8 mouse cellular contexts compared by ENCODE assay signal in the genomic region with DNA sequence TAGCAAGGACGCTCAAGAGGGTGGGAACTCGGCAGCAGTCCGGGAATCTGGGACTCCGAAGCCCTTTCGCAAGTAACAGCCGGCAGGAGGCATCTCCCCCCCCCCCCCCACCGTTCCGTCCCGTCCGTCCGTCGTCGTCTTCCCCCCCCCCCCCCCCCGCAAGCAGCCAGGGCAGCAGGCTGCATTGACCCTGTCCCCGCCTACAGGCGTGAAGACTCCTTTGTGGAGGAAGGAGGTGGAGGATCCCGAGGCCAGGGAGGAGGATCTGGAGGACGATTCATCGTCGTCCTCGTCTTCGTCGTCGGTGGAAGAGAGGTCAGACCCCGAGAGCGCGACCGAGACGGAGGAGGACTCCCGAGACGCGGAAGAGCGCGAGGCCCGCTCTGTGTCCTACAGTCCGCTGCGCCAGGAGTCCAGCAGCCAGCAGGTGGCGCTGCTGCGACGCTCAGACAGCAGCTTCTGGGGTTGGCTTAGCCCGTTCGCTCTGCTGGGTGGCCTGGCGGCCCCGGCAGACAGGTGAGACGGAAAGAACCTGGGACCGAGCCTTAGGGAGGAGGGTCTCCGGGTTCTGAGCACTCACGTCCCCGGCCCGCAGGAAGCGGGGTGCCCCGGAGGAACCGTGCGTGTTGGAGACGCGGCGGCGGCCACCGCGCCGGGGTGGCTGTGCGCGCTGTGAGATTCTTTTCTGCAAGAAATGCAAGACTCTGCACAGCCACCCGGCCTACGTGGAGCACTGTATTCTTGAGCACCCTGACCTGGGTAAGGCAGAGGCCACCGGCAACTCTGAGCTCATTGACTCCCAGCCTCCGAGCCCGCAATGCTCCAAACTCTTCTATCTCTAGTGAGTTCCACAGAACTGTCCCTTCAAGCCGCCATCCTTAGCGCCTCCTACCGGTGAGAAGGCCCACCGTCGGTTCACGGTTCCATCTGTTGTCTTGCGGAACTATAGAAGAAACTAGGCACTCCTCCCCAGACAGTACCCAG. TPM values are rescaled to one million over a fixed set of nuclear protein-coding genes. Genes with fewer than 3 reads are reported as not detected.
DNase-seq lines count a peak whose midpoint lies in the region; ATAC-seq lines count a peak whose summit lies in the region.

No protein-coding gene starts in this region.

- peak overlapping the region; percentile 90 for H3K4me2 ChIP-seq in intestine, embryonic 14.5 days (ENCODE audit: low read length)

- peak; percentile 74 for DNase-seq in adrenal gland, adult 8-10 months
- DNase-seq in embryo, embryonic 11 days = peak; percentile 96
- peak; percentile 79 to 80 for DNase-seq in gastrocnemius, postnatal 36 days
- peak; percentile 93 for DNase-seq in intestine, embryonic 14.5 days (ENCODE audit: low spot score)
- DNase-seq in left cerebral cortex, postnatal 14 days (ENCODE audit: low spot score in 2 of 2) = peak; percentile 83 to 88
- DNase-seq in right cerebral cortex, postnatal 14 days = peak; percentile 88
- peak; percentile 77 to 85 for DNase-seq in urinary bladder, postnatal 4 days (ENCODE audit: low spot score in 2 of 2)

- H3K36me3 ChIP-seq in intestine, embryonic 14.5 days (ENCODE audit: control insufficient read depth, insufficient read depth, low read length) = no peaks in the 10 kb centered on the region

- ATAC-seq in intestine, embryonic 14.5 days (replicated peaks; ENCODE audit: low FRiP score, low TSS enrichment, low read depth) = peak; percentile 92
- ATAC-seq in megakaryocyte-erythroid progenitor cell, adult 5-6 weeks (replicated peaks; ENCODE audit: low FRiP score, low TSS enrichment, poor library complexity, severe bottlenecking) = peak; percentile 82

- intact Hi-C loops in gastrocnemius, postnatal 36 days (cut with DNase I) = loop anchor here (2.0 to 5.0 kb wide), 2 partner anchors 32 to 302 kb away; partner anchors contain the start of gene Taf15
- intact Hi-C loops in left cerebral cortex, postnatal 14 days (cut with DNase I) = loop anchor here (5.0 kb wide), 1 partner anchor 297 kb away; no protein-coding TSS in a partner anchor

- under 1% methylated on average over 66 of the region's 75 CpGs for WGBS in intestine, embryonic 14.5 days

- no peaks in the 10 kb centered on the region for H3K9me3 ChIP-seq in intestine, embryonic 14.5 days (ENCODE audit: control insufficient read depth, low read length)

- peak overlapping the region; percentile 48 for H3K9ac ChIP-seq in intestine, embryonic 14.5 days (ENCODE audit: low read length)

- peaks cover 13% of the 10 kb centered on the region; the same call in 1 of the 2 replicates for H3K4me1 ChIP-seq in intestine, embryonic 14.5 days (replicated peaks; ENCODE audit: control insufficient read depth, insufficient read depth, low read length)

- H3K27me3 ChIP-seq in intestine, embryonic 14.5 days (replicated peaks; ENCODE audit: control insufficient read depth, insufficient read depth, low read length) = peaks cover 42% of the 10 kb centered on the region

- H3K27ac ChIP-seq in intestine, embryonic 14.5 days (ENCODE audit: low read depth) = peak overlapping the region; percentile 49; the same call in 1 of the 2 replicates

- H3K4me3 ChIP-seq in intestine, embryonic 14.5 days (ENCODE audit: low read depth, low read length) = peak overlapping the region; percentile 56

RNA-seq across cellular contexts. Expression of gene 1700020L24Rik, which starts 2.9 kb away (rescaled TPM):
- total RNA-seq in adrenal gland, adult 8-10 months (2022) = under 1 TPM in 1 of 4 experiments, not detected in 3; 0.89 TPM
- not detected for total RNA-seq in gastrocnemius, postnatal 36 days (2021)
- polyA plus RNA-seq in intestine, embryonic 14.5 days (2014; fragmentation: Nextera tagmentation; extraction: Ambion mirVana) = 1.3 and 1.4 TPM in 2 replicates
- total RNA-seq in left cerebral cortex, postnatal 14 days (2021) = not detected
- total RNA-seq in megakaryocyte-erythroid progenitor cell, adult 5-6 weeks (2014; fragmentation: Nextera tagmentation) = 2.6 TPM in 1 of 2 replicates, not detected in the other
- total RNA-seq in megakaryocyte-erythroid progenitor cell, adult 5-6 weeks (2017) = not detected in 2 replicates

RNA-seq across cellular contexts. Expression of gene Gas2l2, which starts 11.1 kb away (rescaled TPM):
- under 1 TPM in 1 of 4 experiments, not detected in 3; 0.19 TPM for total RNA-seq in adrenal gland, adult 8-10 months (2022)
- total RNA-seq in gastrocnemius, postnatal 36 days (2021) = not detected
- polyA plus RNA-seq in intestine, embryonic 14.5 days (2014; fragmentation: Nextera tagmentation; extraction: Ambion mirVana) = 0.09 TPM in 1 of 2 replicates, not detected in the other
- total RNA-seq in left cerebral cortex, postnatal 14 days (2021) = under 1 TPM in 1 of 2 experiments, not detected in 1; 0.34 TPM
- total RNA-seq in megakaryocyte-erythroid progenitor cell, adult 5-6 weeks (2014; fragmentation: Nextera tagmentation) = not detected in 2 replicates
- total RNA-seq in megakaryocyte-erythroid progenitor cell, adult 5-6 weeks (2017) = not detected in 2 replicates

RNA-seq across cellular contexts. Expression of gene Mmp28, which starts 22.5 kb away (rescaled TPM):
- total RNA-seq in adrenal gland, adult 8-10 months (2022) = 10 to 100 TPM; 15.5 to 19.1 (median 17.8) TPM
- 1 to 10 TPM; 1.6 to 2.0 TPM for total RNA-seq in gastrocnemius, postnatal 36 days (2021)
- polyA plus RNA-seq in intestine, embryonic 14.5 days (2014; fragmentation: Nextera tagmentation; extraction: Ambion mirVana) = 1.2 and 1.5 TPM in 2 replicates
- 1 to 10 TPM; 3.9 to 5.8 TPM for total RNA-seq in left cerebral cortex, postnatal 14 days (2021)
- total RNA-seq in megakaryocyte-erythroid progenitor cell, adult 5-6 weeks (2014; fragmentation: Nextera tagmentation) = 0.37 TPM in 1 of 2 replicates, not detected in the other
- total RNA-seq in megakaryocyte-erythroid progenitor cell, adult 5-6 weeks (2017) = 0.19 and 0.42 TPM in 2 replicates

RNA-seq across cellular contexts. Expression of gene Rasl10b, which starts 31.4 kb away (rescaled TPM):
- 10 to 100 TPM; 15.9 to 21.1 (median 17.8) TPM for total RNA-seq in adrenal gland, adult 8-10 months (2022)
- total RNA-seq in gastrocnemius, postnatal 36 days (2021) = under 1 TPM; 0.37 to 0.43 TPM
- 1.7 and 2.3 TPM in 2 replicates for polyA plus RNA-seq in intestine, embryonic 14.5 days (2014; fragmentation: Nextera tagmentation; extraction: Ambion mirVana)
- total RNA-seq in left cerebral cortex, postnatal 14 days (2021) = 100 to 1,000 TPM; 229 to 234 TPM
- total RNA-seq in megakaryocyte-erythroid progenitor cell, adult 5-6 weeks (2014; fragmentation: Nextera tagmentation) = not detected in 2 replicates
- 0.19 TPM in 1 of 2 replicates, not detected in the other for total RNA-seq in megakaryocyte-erythroid progenitor cell, adult 5-6 weeks (2017)

RNA-seq across cellular contexts. Expression of gene Taf15, which starts 32.5 kb away (rescaled TPM):
- total RNA-seq in adrenal gland, adult 8-10 months (2022) = 10 to 100 TPM; 58.3 to 80.5 (median 68.7) TPM
- total RNA-seq in gastrocnemius, postnatal 36 days (2021) = 10 to 100 TPM; 19.5 to 21.7 TPM
- polyA plus RNA-seq in intestine, embryonic 14.5 days (2014; fragmentation: Nextera tagmentation; extraction: Ambion mirVana) = 13.5 and 14.1 TPM in 2 replicates
- total RNA-seq in left cerebral cortex, postnatal 14 days (2021) = 10 to 100 TPM; 52.0 to 62.1 TPM
- total RNA-seq in megakaryocyte-erythroid progenitor cell, adult 5-6 weeks (2014; fragmentation: Nextera tagmentation) = 60.9 and 72.5 TPM in 2 replicates
- total RNA-seq in megakaryocyte-erythroid progenitor cell, adult 5-6 weeks (2017) = 24.0 and 32.8 TPM in 2 replicates

Comparison
In these comparisons a context has a peak if more than half of its experiments do, and no peak if none do; other contexts are left out.
1. Peak in every context shown above with its lines: DNase-seq, ATAC-seq, H3K4me3 ChIP-seq and H3K27ac ChIP-seq.